Mouse (Mus musculus) CH12.LX (cell line): ENCODE measurements around the gene Olfr78.

ENCODE experiments used
- CTCF ChIP-seq, 2 experiments: IDR thresholded peaks in 1 of 2; conservative IDR thresholded peaks in 1 of 2; 2 replicates each; pipeline ENCODE4 v1.5.1; 2011 to 2012; ENCODE audit warnings: low read depth in 2 of 2, low read length in 2 of 2, improper control_type of control experiment in 1 of 2, inconsistent platforms in 1 of 2, mild to moderate bottlenecking in 1 of 2, moderate library complexity in 1 of 2
- E2F4 ChIP-seq: IDR thresholded peaks from 2 replicates; pipeline ENCODE4 v1.6.1; 2011; ENCODE audit warnings: low read depth, low read length, improper control_type of control experiment; ENCODE audit not compliant: insufficient replicate concordance
- ELF1 ChIP-seq: IDR thresholded peaks from 2 replicates; pipeline ENCODE4 v1.6.1; 2014; ENCODE audit warnings: low read depth, mild to moderate bottlenecking, inconsistent platforms, low read length, improper control_type of control experiment
- GABPA ChIP-seq: IDR thresholded peaks from 2 replicates; pipeline ENCODE4 v1.6.1; 2012; ENCODE audit warnings: low read depth, low read length, improper control_type of control experiment, inconsistent platforms; ENCODE audit not compliant: insufficient replicate concordance
- IRF4 ChIP-seq: IDR thresholded peaks from 2 replicates; pipeline ENCODE4 v1.6.1; 2014; ENCODE audit warnings: low read depth, mild to moderate bottlenecking, inconsistent platforms, low read length, improper control_type of control experiment
- MAX ChIP-seq: IDR thresholded peaks from 2 replicates; pipeline ENCODE4 v1.6.1; 2011; ENCODE audit warnings: low read length, improper control_type of control experiment
- NELFE ChIP-seq: IDR thresholded peaks from 2 replicates; pipeline ENCODE4 v1.6.1; 2011; ENCODE audit warnings: low read depth, low read length, improper control_type of control experiment
- POLR2A ChIP-seq: IDR thresholded peaks from 2 replicates; pipeline ENCODE4 v1.6.1; 2011; ENCODE audit warnings: low read depth, mild to moderate bottlenecking, improper control_type of control experiment, low read length
- RAD21 ChIP-seq: IDR thresholded peaks from 2 replicates; pipeline ENCODE4 v1.6.1; 2011; ENCODE audit warnings: low read depth, mild to moderate bottlenecking, low read length, improper control_type of control experiment, moderate library complexity
- SIN3A ChIP-seq: IDR thresholded peaks from 2 replicates; pipeline ENCODE4 v1.6.1; 2012; ENCODE audit warnings: low read length, improper control_type of control experiment, inconsistent platforms
- TCF12 ChIP-seq: IDR thresholded peaks from 2 replicates; pipeline ENCODE4 v1.6.1; 2014; ENCODE audit warnings: low read depth, mild to moderate bottlenecking, inconsistent platforms, low read length, improper control_type of control experiment
- USF1 ChIP-seq: IDR thresholded peaks from 2 replicates; pipeline ENCODE4 v1.6.1; 2014; ENCODE audit warnings: low read depth, mild to moderate bottlenecking, inconsistent platforms, low read length, improper control_type of control experiment

DNA sequence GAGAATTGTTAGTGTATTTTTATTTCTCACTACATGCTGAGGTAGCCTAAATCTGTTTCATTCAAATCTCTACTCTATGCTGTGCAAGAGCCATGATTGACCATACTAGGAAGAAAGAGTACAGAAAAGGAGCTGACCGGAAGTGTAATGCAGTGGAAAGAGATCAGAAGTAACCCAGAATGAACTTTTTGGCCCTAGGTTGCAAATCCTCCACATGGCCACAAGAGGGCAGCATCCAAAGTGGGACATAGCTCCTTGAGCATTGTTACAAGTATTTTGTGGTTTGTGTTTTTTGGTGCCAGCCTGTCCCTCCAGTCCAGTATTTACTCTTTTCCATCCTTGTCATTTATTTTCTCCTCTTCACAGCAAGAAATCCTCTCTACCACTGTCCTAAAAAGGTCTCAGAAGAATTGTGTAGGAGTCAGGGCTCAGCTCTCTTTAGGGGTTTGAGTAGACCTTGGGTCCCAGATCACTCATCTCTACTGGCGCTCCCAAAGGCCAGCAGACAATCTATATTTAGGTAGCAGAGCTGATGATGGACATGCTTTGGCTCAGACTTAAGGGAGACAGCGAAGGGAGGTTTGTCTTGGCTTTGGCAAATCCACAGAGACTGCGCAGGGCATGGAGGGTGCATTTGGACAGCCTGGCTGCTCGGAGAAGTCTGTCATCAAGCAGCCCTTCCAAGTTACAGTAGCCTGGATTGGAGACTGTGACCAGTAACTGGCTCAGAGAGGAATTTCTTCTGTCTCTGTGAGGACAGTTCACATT is 63.7 kb downstream of the Olfr78 start, which contains the start of gene Olfr557:
- TF ChIP-seq POLR2A (no peak), SIN3A (no peak), MAX (no peak), IRF4 (no peak), TCF12 (no peak), NELFE (no peak), CTCF (conservative IDR thresholded peaks at IDR 0.05 in 1 of 2, IDR thresholded peaks at IDR 0.05 in 1 of 2; ENCODE audit: low read depth in 2 of 2, low read length in 2 of 2) (peak; percentile 83 to 96), ELF1 (peak; percentile 54), USF1 (no peak), GABPA (no peak), E2F4 (no peak), RAD21 (peak; percentile 55)
